Mouse (Mus musculus) olfactory bulb, adult 2 months (tissue): ENCODE results near the gene Dscam.

Experiments
- CTCF ChIP-seq: fragments of 200-500 bp; IDR thresholded peaks from 2 replicates; pipeline ENCODE4 v1.5.1; 2012; ENCODE audit warnings: low read depth, mild to moderate bottlenecking, low read length, moderate library complexity; ENCODE audit not compliant: insufficient read depth
- POLR2A ChIP-seq: fragments of 200-500 bp; IDR thresholded peaks from 2 replicates; pipeline ENCODE4 v1.6.1; 2012; ENCODE audit warnings: mild to moderate bottlenecking, low read depth, low read length, moderate library complexity; ENCODE audit not compliant: insufficient read depth

- TF ChIP-seq CTCF: no peak
- TF ChIP-seq POLR2A: no peak
Measured at GRCm38 (mm10) chr16:96912836-96913235, 257.7 kb downstream of the Dscam start.
